Mouse (Mus musculus) heart, embryonic 15.5 days (tissue): ENCODE results near the gene Cts8. TPM values are rescaled to one million over a fixed set of nuclear protein-coding genes. Genes with fewer than 3 reads are reported as not detected.

Experiments
- ATAC-seq: fragments of 200-750 bp; cut with Nextera tagmentation; replicated peaks from 2 replicates; pipeline ENCODE4 v1.8.0; 2017; ENCODE audit warnings: low read depth, moderate TSS enrichment; ENCODE audit not compliant: insufficient number of reproducible peaks, insufficient read depth, low FRiP score
- H3K27ac ChIP-seq: fragments of 300-500 bp; sonication (generic); 2 replicates; pipeline ENCODE4 v1.5.1; 2015; ENCODE audit warnings: mild to moderate bottlenecking, inconsistent platforms
- H3K27me3 ChIP-seq: fragments of 300-500 bp; sonication (generic); 2 replicates; pipeline ENCODE4 v1.6.1; 2015; ENCODE audit warnings: inconsistent platforms
- H3K36me3 ChIP-seq: fragments of 300-500 bp; sonication (generic); 2 replicates; pipeline ENCODE4 v1.6.1; 2015; ENCODE audit warnings: mild to moderate bottlenecking, inconsistent platforms
- H3K4me1 ChIP-seq: fragments of 300-500 bp; sonication (generic); replicated peaks from 2 replicates; pipeline ENCODE4 v1.6.1; 2015; ENCODE audit warnings: inconsistent platforms
- H3K4me2 ChIP-seq: fragments of 300-500 bp; sonication (generic); 2 replicates; pipeline ENCODE4 v1.6.1; 2015; ENCODE audit warnings: inconsistent platforms, mild to moderate bottlenecking, moderate library complexity
- H3K4me3 ChIP-seq: fragments of 300-500 bp; sonication (generic); 2 replicates; pipeline ENCODE4 v1.5.1; 2015; ENCODE audit warnings: mild to moderate bottlenecking, inconsistent platforms
- H3K9ac ChIP-seq: fragments of 300-500 bp; sonication (generic); 2 replicates; pipeline ENCODE4 v1.6.1; 2015; ENCODE audit warnings: mild to moderate bottlenecking, inconsistent platforms
- H3K9me3 ChIP-seq: fragments of 300-500 bp; sonication (generic); replicated peaks from 2 replicates; pipeline ENCODE4 v1.6.1; 2016; ENCODE audit warnings: inconsistent platforms
- WGBS: fragments of 180-500 bp; shearing (Covaris S2); methylation state at CpG from one replicate; pipeline ENCODE4 v1.1.7; 2015; ENCODE audit warnings: mixed read lengths; 5-methylcytosine and 5-hydroxymethylcytosine counted together
- polyA plus RNA-seq: library from polyadenylated mRNA; unstranded; fragments of >200 nt; fragmentation: Nextera tagmentation; extraction: Ambion mirVana; gene quantifications from 2 replicates; pipeline ENCODE4 v1.2.1, GENCODE M21; 2015

Gene Cts8
- polyA plus RNA-seq = not detected in 2 replicates

- Histone ChIP-seq H3K27me3 (no peaks in the 10 kb centered on the region), H3K4me1 (no peaks in the 10 kb centered on the region), H3K4me2 (no peak within 1 kb of the TSS), H3K27ac (no peak within 1 kb of the TSS), H3K9me3 (peaks cover 4% of the 10 kb centered on the region; the same call in 1 of the 2 replicates), H3K4me3 (no peak within 1 kb of the TSS), H3K9ac (no peak within 1 kb of the TSS), H3K36me3 (no peaks in the 10 kb centered on the region)
- ATAC-seq = no peak
- 69% methylated on average over 2 of the region's 2 CpGs for WGBS
These were observed at the start of gene Cts8 for GRCm38 (mm10) chr13:61255258-61255657. Gene Cts8, minus strand, starts transcription at chr13:61255358.

GRCm38 (mm10) chr13:61288739-61289138 lies 33.6 kb upstream of the Cts8 start, which contains the start of gene Gm49398:
Gene Gm49398, minus strand, starts transcription at chr13:61288839.
- ATAC-seq = no peak
- 84% methylated on average over 2 of the region's 2 CpGs for WGBS
- no peak within 1 kb of the TSS for H3K27ac ChIP-seq

GRCm38 (mm10) chr13:61241076-61241947 lies 13.8 kb downstream of the Cts8 start:
- Histone ChIP-seq H3K4me2 (no peak overlapping the region), H3K36me3 (no peaks in the 10 kb centered on the region), H3K9ac (no peak overlapping the region), H3K27ac (no peak overlapping the region), H3K4me3 (no peak overlapping the region), H3K4me1 (no peaks in the 10 kb centered on the region), H3K27me3 (no peaks in the 10 kb centered on the region), H3K9me3 (no peaks in the 10 kb centered on the region)
- ATAC-seq = no peak
- 54% methylated on average over 13 of the region's 13 CpGs for WGBS

More at GRCm38 (mm10) chr13:61288739-61289138, 33.6 kb upstream of the Cts8 start, which contains the start of gene Gm49398:
- H3K36me3 ChIP-seq = no peaks in the 10 kb centered on the region
- no peaks in the 10 kb centered on the region for H3K9me3 ChIP-seq
- no peak within 1 kb of the TSS for H3K4me3 ChIP-seq
- H3K27me3 ChIP-seq = no peaks in the 10 kb centered on the region
- H3K4me1 ChIP-seq = no peaks in the 10 kb centered on the region
- no peak within 1 kb of the TSS for H3K4me2 ChIP-seq
- H3K9ac ChIP-seq = no peak within 1 kb of the TSS

- Histone ChIP-seq H3K4me3 (no peak within 1 kb of the TSS), H3K27ac (no peak within 1 kb of the TSS), H3K4me1 (no peaks in the 10 kb centered on the region), H3K9me3 (0 out of 2 replicates have a peak, but pooled peaks cover 7% of the 10 kb centered on the region), H3K9ac (no peak within 1 kb of the TSS), H3K4me2 (no peak within 1 kb of the TSS), H3K27me3 (no peaks in the 10 kb centered on the region), H3K36me3 (no peaks in the 10 kb centered on the region)
- ATAC-seq = no peak
- WGBS = 78% methylated on average over 3 of the region's 3 CpGs
These were observed 51.8 kb downstream of the Cts8 start, which contains the start of gene Cts6 for GRCm38 (mm10) chr13:61203310-61203709. Gene Cts6, minus strand, starts transcription at chr13:61203410.

Other genes starting within 250 kb of the Cts8 start
- gene Ctsj, start 249.4 kb downstream of the Cts8 start, polyA plus RNA-seq = not detected in 2 replicates
- not detected in 2 replicates for gene Ctsq, start 214.7 kb downstream of the Cts8 start, polyA plus RNA-seq
- gene Ctsr, start 91.1 kb downstream of the Cts8 start, polyA plus RNA-seq = not detected in 2 replicates
- gene Cts6, start 51.9 kb downstream of the Cts8 start, polyA plus RNA-seq = not detected in 2 replicates
- gene Gm49398, start 33.5 kb upstream of the Cts8 start, polyA plus RNA-seq = not detected in 2 replicates
- not detected in 2 replicates for gene Cts7, start 102.8 kb upstream of the Cts8 start, polyA plus RNA-seq